Mouse (Mus musculus): ENCODE measurements around the gene Mta3. TPM values are rescaled to one million over a fixed set of nuclear protein-coding genes. Genes with fewer than 3 reads are reported as not detected.
A peak's percentile ranks its signal among the peaks of the same experiment; 100 is the strongest.

Mta3 gene
- total and polyA plus RNA-seq, 3 experiments, result 31.1 to 67.6 (median 39.2) TPM

DNA sequence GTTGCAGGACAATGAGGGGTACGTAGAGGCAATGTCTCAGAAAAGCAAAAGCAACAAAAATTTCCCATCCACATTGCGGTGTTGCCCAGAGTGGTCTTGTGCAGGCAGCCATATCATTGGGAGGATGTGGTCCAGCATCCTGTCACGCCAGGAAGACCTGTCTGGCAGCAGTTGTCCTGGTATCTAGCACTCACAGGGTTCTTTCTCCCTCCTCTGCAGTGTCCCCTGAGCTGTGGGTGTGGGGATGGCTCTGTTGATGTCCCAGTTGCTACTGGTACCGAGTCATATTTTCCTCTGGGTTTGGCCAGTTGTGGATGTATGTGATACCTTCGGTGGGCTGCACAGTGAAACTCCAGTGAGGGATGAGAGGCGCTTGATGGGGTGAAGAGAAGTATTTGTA, 24.2 kb downstream of the Mta3 start:
- H3K9me3 ChIP-seq (replicated peaks; ENCODE audit: low read length), result no peaks in the 10 kb centered on the region
- H3K27ac ChIP-seq (ENCODE audit: insufficient read depth, low read depth), result peak overlapping the region; percentile 5
- H3K4me1 ChIP-seq (ENCODE audit: control insufficient read depth in 1 of 2, insufficient read depth in 2 of 2), result peaks cover 8 to 44% of the 10 kb centered on the region in 2 experiments
- dilution Hi-C loops (cut with MboI; ENCODE audit: extremely low pct_ligation_motif_present, extremely low pct_unique_long_range_greater_than_20kb, low sequenced_read_pairs) (no loop called here), in situ Hi-C loops (cut with MboI; ENCODE audit: low pct_ligation_motif_present, low pct_unique_long_range_greater_than_20kb, low sequenced_read_pairs) (loop anchor here (5.0 to 25.0 kb wide), 4 partner anchors 78 to 693 kb away; no protein-coding TSS in a partner anchor)
- TF ChIP-seq MEF2A (IDR thresholded peaks at IDR 0.05; ENCODE audit: borderline replicate concordance, low read depth, low read length) (no peak), JUND (conservative IDR thresholded peaks at IDR 0.05; ENCODE audit: low read depth, low read length) (0 out of 2 replicates have a peak, but pooled peaks have one; percentile 13)
- H3K4me3 ChIP-seq (replicated peaks in 1 of 3; ENCODE audit: low read depth in 2 of 3, low read length in 2 of 3, poor library complexity in 1 of 3), result peak overlapping the region; percentile 40 to 62 (median 60)
- H3K79me2 ChIP-seq (replicated peaks; ENCODE audit: control insufficient read depth, extremely low read depth, insufficient read depth, poor library complexity, severe bottlenecking), result no peaks in the 10 kb centered on the region; the same call in 1 of the 2 replicates
- peaks cover 5 to 34% of the 10 kb centered on the region in 2 experiments for H3K36me3 ChIP-seq (replicated peaks in 1 of 2; ENCODE audit: control insufficient read depth in 1 of 2, insufficient read depth in 1 of 2, low read length in 1 of 2)
- H3K9ac ChIP-seq (ENCODE audit: insufficient read depth, low read depth), result peak overlapping the region; percentile 18; the same call in 1 of the 2 replicates
- DNase-seq (ENCODE audit: extremely low read depth), result no peak
- peak overlapping the region; percentile 66 for H3K4me2 ChIP-seq (ENCODE audit: insufficient read depth, low read depth, poor library complexity, severe bottlenecking)
- H3K27me3 ChIP-seq (replicated peaks), result no peaks in the 10 kb centered on the region

DNA sequence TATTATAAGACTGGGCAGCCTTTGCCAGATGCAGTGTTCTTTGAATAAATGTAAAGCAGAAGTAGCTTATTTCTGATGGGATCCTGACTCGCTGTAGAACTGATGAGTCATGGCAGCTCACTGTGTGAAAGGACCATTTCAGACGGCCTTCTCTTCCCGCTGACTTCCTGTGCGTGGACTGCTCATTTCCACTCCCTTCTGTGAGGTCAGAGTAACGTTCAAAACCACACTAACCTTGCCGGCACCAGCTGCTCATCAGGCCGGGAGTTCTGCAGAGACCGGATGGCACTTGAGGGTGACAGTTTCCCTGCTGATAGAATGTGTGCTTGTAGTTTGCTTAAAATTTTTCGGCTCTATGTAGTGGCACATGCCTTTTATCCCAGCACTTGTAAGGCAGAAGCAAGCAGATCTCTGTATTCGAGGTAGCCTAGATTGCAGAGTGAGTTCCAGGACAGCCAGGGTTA, 26.2 kb downstream of the Mta3 start:
- H3K79me2 ChIP-seq (replicated peaks; ENCODE audit: control insufficient read depth, extremely low read depth, insufficient read depth, poor library complexity, severe bottlenecking), result no peaks in the 10 kb centered on the region; the same call in 1 of the 2 replicates
- H3K4me2 ChIP-seq (ENCODE audit: insufficient read depth, low read depth, poor library complexity, severe bottlenecking), result peak overlapping the region; percentile 44
- H3K4me1 ChIP-seq (ENCODE audit: control insufficient read depth in 1 of 2, insufficient read depth in 2 of 2), result peaks cover 8 to 48% of the 10 kb centered on the region in 2 experiments
- in situ Hi-C loops (cut with MboI; ENCODE audit: low pct_ligation_motif_present, low pct_unique_long_range_greater_than_20kb, low sequenced_read_pairs), result loop anchor here (5.0 to 25.0 kb wide), 4 partner anchors 80 to 695 kb away; no protein-coding TSS in a partner anchor
- peaks cover 2 to 32% of the 10 kb centered on the region in 2 experiments for H3K36me3 ChIP-seq (replicated peaks in 1 of 2; ENCODE audit: control insufficient read depth in 1 of 2, insufficient read depth in 1 of 2, low read length in 1 of 2)
- H3K27ac ChIP-seq (ENCODE audit: insufficient read depth, low read depth), result peak overlapping the region; percentile 57
- peak; percentile 92 for DNase-seq (ENCODE audit: extremely low read depth)
- H3K9ac ChIP-seq (ENCODE audit: insufficient read depth, low read depth), result peak overlapping the region; percentile 65
- H3K9me3 ChIP-seq (replicated peaks; ENCODE audit: low read length), result no peaks in the 10 kb centered on the region
- dilution Hi-C loops (cut with MboI; ENCODE audit: extremely low pct_ligation_motif_present, extremely low pct_unique_long_range_greater_than_20kb, low sequenced_read_pairs), result no loop called here
- H3K4me3 ChIP-seq (replicated peaks in 1 of 3; ENCODE audit: low read depth in 2 of 3, low read length in 2 of 3, poor library complexity in 1 of 3), result peak overlapping the region; percentile 5 to 34 (median 12)
- H3K27me3 ChIP-seq (replicated peaks), result no peaks in the 10 kb centered on the region
- 0 out of 2 replicates have a peak, but pooled peaks have one; percentile 4 for TF ChIP-seq JUN (IDR thresholded peaks at IDR 0.05; ENCODE audit: insufficient read depth, low read depth, low read length)
- 0 out of 2 replicates have a peak, but pooled peaks have one; percentile 25 for TF ChIP-seq NRF1 (IDR thresholded peaks at IDR 0.05; ENCODE audit: low read depth, low read length)
- TF ChIP-seq JUND (conservative IDR thresholded peaks at IDR 0.05; ENCODE audit: low read depth, low read length), result no peak; the same call in 1 of the 2 replicates
- TF ChIP-seq MAX (IDR thresholded peaks at IDR 0.05; ENCODE audit: low read length), result peak; percentile 57; the same call in 1 of the 2 replicates
- no peak for TF ChIP-seq UBTF (IDR thresholded peaks at IDR 0.05; ENCODE audit: low read depth, low read length)
- TF ChIP-seq TCF12 (IDR thresholded peaks at IDR 0.05; ENCODE audit: low read depth, low read length), result peak; percentile 42
- no peak for TF ChIP-seq PAX5 (IDR thresholded peaks at IDR 0.05; ENCODE audit: low read length)
- no peak for TF ChIP-seq POLR2AphosphoS2 (IDR thresholded peaks at IDR 0.05; ENCODE audit: low read depth, low read length)
- TF ChIP-seq USF2 (conservative IDR thresholded peaks at IDR 0.05; ENCODE audit: low read depth, low read length), result no peak
- peak; percentile 31; the same call in 1 of the 2 replicates for TF ChIP-seq BHLHE40 (IDR thresholded peaks at IDR 0.05; ENCODE audit: low read depth, low read length)
- no peak for TF ChIP-seq USF1 (IDR thresholded peaks at IDR 0.05; ENCODE audit: low read depth, low read length)
- peak; percentile 64 for TF ChIP-seq POLR2A (IDR thresholded peaks at IDR 0.05; ENCODE audit: low read depth, low read length)
- no peak for TF ChIP-seq RAD21 (IDR thresholded peaks at IDR 0.05; ENCODE audit: low read depth, low read length)
- TF ChIP-seq E2F4 (IDR thresholded peaks at IDR 0.05; ENCODE audit: insufficient replicate concordance, low read depth, low read length), result no peak
- no peak for TF ChIP-seq GABPA (IDR thresholded peaks at IDR 0.05; ENCODE audit: insufficient replicate concordance, low read depth, low read length)
- no peak for TF ChIP-seq CHD2 (IDR thresholded peaks at IDR 0.05; ENCODE audit: low read length)
- TF ChIP-seq ZKSCAN1 (IDR thresholded peaks at IDR 0.05; ENCODE audit: borderline replicate concordance, low read depth, low read length), result no peak
- TF ChIP-seq CTCF (conservative IDR thresholded peaks at IDR 0.05 in 1 of 2, IDR thresholded peaks at IDR 0.05 in 1 of 2; ENCODE audit: low read depth in 2 of 2, low read length in 2 of 2), result no peak
- no peak; the same call in 1 of the 2 replicates for TF ChIP-seq MYC (IDR thresholded peaks at IDR 0.05; ENCODE audit: low read depth, low read length)
- no peak for TF ChIP-seq CHD1 (IDR thresholded peaks at IDR 0.05; ENCODE audit: low read depth, low read length)
- TF ChIP-seq SMC3 (IDR thresholded peaks at IDR 0.05; ENCODE audit: low read depth, low read length), result no peak; the same call in 1 of the 2 replicates
- TF ChIP-seq MAZ (IDR thresholded peaks at IDR 0.05; ENCODE audit: low read depth, low read length), result no peak; the same call in 1 of the 2 replicates
- peak; percentile 59; the same call in 1 of the 2 replicates for TF ChIP-seq MXI1 (IDR thresholded peaks at IDR 0.05; ENCODE audit: low read depth, low read length)
- peak; percentile 90 for TF ChIP-seq MAFK (IDR thresholded peaks at IDR 0.05; ENCODE audit: insufficient replicate concordance, low read length)
- no peak for TF ChIP-seq ZC3H11A (IDR thresholded peaks at IDR 0.05; ENCODE audit: low read depth, low read length)
- TF ChIP-seq IRF4 (IDR thresholded peaks at IDR 0.05; ENCODE audit: low read depth, low read length), result no peak
- TF ChIP-seq EP300 (IDR thresholded peaks at IDR 0.05; ENCODE audit: low read length), result no peak
- TF ChIP-seq ELF1 (IDR thresholded peaks at IDR 0.05; ENCODE audit: low read depth, low read length), result peak; percentile 49; the same call in 1 of the 2 replicates
- 0 out of 2 replicates have a peak, but pooled peaks have one; percentile 21 for TF ChIP-seq MEF2A (IDR thresholded peaks at IDR 0.05; ENCODE audit: borderline replicate concordance, low read depth, low read length)
- no peak for TF ChIP-seq ZNF384 (IDR thresholded peaks at IDR 0.05; ENCODE audit: low read depth, low read length)
- no peak for TF ChIP-seq KAT2A (IDR thresholded peaks at IDR 0.05; ENCODE audit: insufficient replicate concordance, low read length)
